8 mouse cellular contexts compared by ENCODE assay signal in genomic region chr1:135171984-135172383, GRCm38 (mm10). TPM values are rescaled to one million over a fixed set of nuclear protein-coding genes. Genes with fewer than 3 reads are reported as not detected.
DNase-seq lines count a peak whose midpoint lies in the region; ATAC-seq lines count a peak whose summit lies in the region.

No protein-coding gene starts in this region.

- no peak overlapping the region for H3K9ac ChIP-seq in intestine, embryonic 16.5 days (ENCODE audit: low read depth, low read length)
- H3K9ac ChIP-seq in limb, embryonic 13.5 days, result no peak overlapping the region
- no peak overlapping the region for H3K9ac ChIP-seq in neural tube, embryonic 11.5 days (ENCODE audit: low read length)

- H3K4me1 ChIP-seq in intestine, embryonic 16.5 days (ENCODE audit: control insufficient read depth, insufficient read depth, low read length), result peaks cover 20% of the 10 kb centered on the region
- H3K4me1 ChIP-seq in limb, embryonic 13.5 days, result no peaks in the 10 kb centered on the region
- H3K4me1 ChIP-seq in neural tube, embryonic 11.5 days (ENCODE audit: control insufficient read depth, insufficient read depth, low read length), result no peaks in the 10 kb centered on the region

- peak; percentile 66 to 77 for DNase-seq in heart, adult 18-20 months
- DNase-seq in heart, postnatal 25 days (ENCODE audit: low spot score), result no peak
- peak; percentile 48 for DNase-seq in cerebellum, adult 11-12 months
- DNase-seq in forelimb bud, embryonic 11.5 days (ENCODE audit: low read depth, low spot score), result peak; percentile 68
- peak; percentile 63 for DNase-seq in neural tube, embryonic 11.5 days (ENCODE audit: low spot score)
- no peak for DNase-seq in thymus, postnatal 25 days

- H3K4me2 ChIP-seq in intestine, embryonic 16.5 days (ENCODE audit: low read depth, low read length), result no peak overlapping the region
- H3K4me2 ChIP-seq in limb, embryonic 13.5 days (replicated peaks), result no peak overlapping the region
- no peak overlapping the region for H3K4me2 ChIP-seq in neural tube, embryonic 11.5 days (ENCODE audit: low read depth)

- intact Hi-C loops in heart, postnatal 25 days (cut with DNase I), result loop anchor here (1.0 to 10.0 kb wide), 4 partner anchors 87 to 373 kb away; partner anchors contain the start of genes Elf3 and Ipo9

- no peaks in the 10 kb centered on the region for H3K27me3 ChIP-seq in intestine, embryonic 16.5 days (replicated peaks; ENCODE audit: control insufficient read depth, insufficient read depth, low read length)
- no peaks in the 10 kb centered on the region for H3K27me3 ChIP-seq in limb, embryonic 13.5 days
- no peaks in the 10 kb centered on the region for H3K27me3 ChIP-seq in neural tube, embryonic 11.5 days (ENCODE audit: control insufficient read depth, insufficient read depth, low read length)

- H3K9me3 ChIP-seq in intestine, embryonic 16.5 days (ENCODE audit: control insufficient read depth, low read length), result no peaks in the 10 kb centered on the region
- H3K9me3 ChIP-seq in limb, embryonic 13.5 days, result no peaks in the 10 kb centered on the region
- no peaks in the 10 kb centered on the region for H3K9me3 ChIP-seq in neural tube, embryonic 11.5 days (ENCODE audit: control insufficient read depth, low read length)

- ATAC-seq in intestine, embryonic 16.5 days, result peak; percentile 69
- ATAC-seq in limb, embryonic 13.5 days (ENCODE audit: low FRiP score, low read depth), result peak; percentile 67
- ATAC-seq in neural tube, embryonic 11.5 days (ENCODE audit: insufficient read depth, low FRiP score, low TSS enrichment), result no peak

- no peak overlapping the region for H3K4me3 ChIP-seq in intestine, embryonic 16.5 days (ENCODE audit: low read length)
- H3K4me3 ChIP-seq in limb, embryonic 13.5 days, result no peak overlapping the region
- H3K4me3 ChIP-seq in neural tube, embryonic 11.5 days (ENCODE audit: low read depth, low read length), result no peak overlapping the region

- no peaks in the 10 kb centered on the region for H3K36me3 ChIP-seq in intestine, embryonic 16.5 days (ENCODE audit: control insufficient read depth, insufficient read depth, low read length)
- no peaks in the 10 kb centered on the region for H3K36me3 ChIP-seq in limb, embryonic 13.5 days
- no peaks in the 10 kb centered on the region for H3K36me3 ChIP-seq in neural tube, embryonic 11.5 days (ENCODE audit: control insufficient read depth, insufficient read depth, low read length)

- 50% methylated on average over 6 of the region's 6 CpGs for WGBS in intestine, embryonic 16.5 days
- 54% methylated on average over 6 of the region's 6 CpGs for WGBS in limb, embryonic 13.5 days
- 62% methylated on average over 6 of the region's 6 CpGs for WGBS in neural tube, embryonic 11.5 days

- H3K27ac ChIP-seq in intestine, embryonic 16.5 days (ENCODE audit: low read length), result no peak overlapping the region
- no peak overlapping the region for H3K27ac ChIP-seq in limb, embryonic 13.5 days
- no peak overlapping the region for H3K27ac ChIP-seq in neural tube, embryonic 11.5 days (ENCODE audit: low read depth, low read length)

RNA-seq across cellular contexts. Expression of gene Gpr37l1, which starts 4.5 kb away (rescaled TPM):
- under 1 TPM; 0.33 to 0.60 TPM for total RNA-seq in heart, adult 18-20 months (2021)
- total RNA-seq in heart, postnatal 25 days (2021), result 1 to 10 TPM in 1 of 2 experiments, under 1 TPM in 1; 0.81 to 1.1 TPM
- polyA plus RNA-seq in intestine, embryonic 16.5 days (2015; fragmentation: Nextera tagmentation; extraction: Ambion mirVana), result 0.71 and 0.77 TPM in 2 replicates
- 0.06 TPM in 1 of 2 replicates, not detected in the other for polyA plus RNA-seq in limb, embryonic 13.5 days (2015; fragmentation: Nextera tagmentation; extraction: Ambion mirVana)
- polyA plus RNA-seq in neural tube, embryonic 11.5 days (2014; fragmentation: Nextera tagmentation; extraction: Ambion mirVana), result not detected in 2 replicates

RNA-seq across cellular contexts. Expression of gene Arl8a, which starts 25.4 kb away (rescaled TPM):
- total RNA-seq in heart, adult 18-20 months (2021), result 10 to 100 TPM; 21.8 to 22.0 TPM
- 10 to 100 TPM; 17.9 to 20.3 TPM for total RNA-seq in heart, postnatal 25 days (2021)
- 21.4 and 56.5 TPM in 2 replicates for polyA plus RNA-seq in intestine, embryonic 16.5 days (2015; fragmentation: Nextera tagmentation; extraction: Ambion mirVana)
- polyA plus RNA-seq in limb, embryonic 13.5 days (2015; fragmentation: Nextera tagmentation; extraction: Ambion mirVana), result 61.8 and 67.1 TPM in 2 replicates
- 104 and 111 TPM in 2 replicates for polyA plus RNA-seq in neural tube, embryonic 11.5 days (2014; fragmentation: Nextera tagmentation; extraction: Ambion mirVana)

RNA-seq across cellular contexts. Expression of gene Ptpn7, which starts 39.5 kb away (rescaled TPM):
- 1 to 10 TPM in 1 of 2 experiments, under 1 TPM in 1; 0.72 to 1.4 TPM for total RNA-seq in heart, adult 18-20 months (2021)
- under 1 TPM; 0.44 to 0.50 TPM for total RNA-seq in heart, postnatal 25 days (2021)
- 2.2 and 2.9 TPM in 2 replicates for polyA plus RNA-seq in intestine, embryonic 16.5 days (2015; fragmentation: Nextera tagmentation; extraction: Ambion mirVana)
- 2.3 TPM in 2 replicates for polyA plus RNA-seq in limb, embryonic 13.5 days (2015; fragmentation: Nextera tagmentation; extraction: Ambion mirVana)
- polyA plus RNA-seq in neural tube, embryonic 11.5 days (2014; fragmentation: Nextera tagmentation; extraction: Ambion mirVana), result 1.6 and 1.7 TPM in 2 replicates

Comparison
In these comparisons a context has a peak if more than half of its experiments do, and no peak if none do; other contexts are left out.
1. DNase-seq: peak in heart, adult 18-20 months (2 of 2), cerebellum, adult 11-12 months (single experiment), forelimb bud, embryonic 11.5 days (single experiment) and neural tube, embryonic 11.5 days (single experiment); none in heart, postnatal 25 days (single experiment) and thymus, postnatal 25 days (single experiment).